Mouse (Mus musculus) brain, adult 10 weeks (tissue): Measurements from ENCODE around the gene Nipsnap3a. TPM values are rescaled to one million over a fixed set of nuclear protein-coding genes. Genes with fewer than 3 reads are reported as not detected.

Experiments used
- polyA plus RNA-seq: library from polyadenylated mRNA; stranded (reverse); fragments of 350-450 nt; fragmentation: Illumina TruSeq; extraction: RNeasy Lipid Tissue Mini Kit (QIAGEN cat#74804); gene quantifications from one replicate; pipeline ENCODE4 v1.2.3, GENCODE M21; 2015; ENCODE audit warnings: low read depth, low replicate concordance

Nipsnap3a gene
- not detected for polyA plus RNA-seq

DNA sequence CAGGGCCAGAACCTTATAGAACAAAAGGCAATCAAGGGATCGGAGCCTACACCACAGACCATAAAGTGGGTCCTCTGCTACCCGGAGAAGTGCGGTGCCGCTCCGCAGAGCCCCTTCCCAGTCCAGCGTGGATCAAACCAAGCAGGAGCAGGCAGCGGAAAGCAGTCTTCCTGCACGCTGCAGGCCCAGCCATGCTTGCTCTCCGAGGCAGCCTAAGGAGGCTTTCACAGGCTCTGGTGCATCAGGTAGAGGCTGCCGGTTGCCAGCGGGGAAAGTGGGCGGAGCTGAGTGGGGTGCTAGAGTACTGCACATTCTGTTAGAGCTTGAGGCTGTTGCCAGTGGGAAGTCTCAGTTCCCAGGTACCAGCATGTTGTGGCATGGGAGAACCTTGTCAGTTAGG lies at the start of gene Nipsnap3a:
Gene Nipsnap3a, plus strand, starts transcription at position 25 of the 400 bp plus-strand sequence.

DNA sequence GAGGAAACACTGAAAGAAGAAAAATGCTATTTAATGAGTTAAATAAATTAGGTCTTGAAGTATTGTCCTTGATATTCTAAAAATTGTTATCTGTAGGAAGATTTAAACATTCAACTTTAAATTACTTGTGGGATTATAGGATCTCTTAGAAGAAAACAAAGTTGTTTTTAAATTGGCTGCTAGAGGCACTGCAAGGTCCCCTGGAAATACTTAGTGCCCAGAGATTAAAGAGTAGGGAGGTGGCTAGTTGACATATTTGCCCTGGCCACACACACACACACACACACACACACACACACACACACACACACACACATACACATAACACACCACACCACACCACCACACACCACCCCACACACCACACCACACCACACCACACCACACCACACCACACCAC lies 24.8 kb upstream of the Nipsnap3a start, which contains the start of gene Olfr270:
Gene Olfr270, plus strand, starts transcription at position 301 of the 400 bp plus-strand sequence.

DNA sequence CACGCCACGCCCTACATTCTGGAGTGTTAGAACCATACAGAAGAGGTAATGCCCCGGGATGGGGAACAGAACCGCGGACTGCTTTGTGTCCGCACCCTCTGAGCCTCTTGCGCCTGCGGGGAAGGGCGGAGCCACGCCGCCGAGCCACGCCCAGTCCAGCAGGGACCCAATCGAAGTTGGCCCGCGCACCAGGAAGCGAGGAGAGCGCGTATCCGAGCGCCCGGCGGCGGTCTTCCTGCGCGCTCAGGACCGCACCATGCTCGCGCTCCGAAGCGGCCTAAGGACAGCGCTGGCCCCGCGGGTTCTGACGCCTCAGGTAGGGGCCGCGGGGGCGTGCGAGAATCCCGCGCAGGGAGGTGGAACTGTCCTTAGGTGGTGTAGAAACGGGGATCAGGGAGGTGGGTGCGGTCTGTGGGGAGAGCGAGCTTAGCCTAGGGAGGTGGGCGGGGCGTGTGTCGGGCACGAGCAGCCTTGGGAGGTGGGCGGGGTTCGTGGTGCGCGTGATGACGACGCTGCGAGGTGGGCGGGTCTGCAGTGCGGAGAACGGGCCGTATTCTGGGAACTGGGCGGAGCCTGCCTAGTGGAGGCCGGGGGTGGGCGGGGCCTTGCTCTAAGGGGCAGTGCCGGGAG lies 22.8 kb downstream of the Nipsnap3a start, which contains the start of gene Nipsnap3b:
Gene Nipsnap3b, plus strand, starts transcription at position 149 of the 630 bp plus-strand sequence.

Other genes with a start within 250 kb of the Nipsnap3a start
- not detected for gene Olfr275, start 174.7 kb upstream of the Nipsnap3a start, polyA plus RNA-seq
- not detected for gene Olfr273, start 130.0 kb upstream of the Nipsnap3a start, polyA plus RNA-seq
- gene Olfr272, start 70.1 kb upstream of the Nipsnap3a start, polyA plus RNA-seq, result not detected
- gene Olfr270, start 24.7 kb upstream of the Nipsnap3a start, polyA plus RNA-seq, result not detected
- 18.1 TPM for gene Nipsnap3b, start 22.6 kb downstream of the Nipsnap3a start, polyA plus RNA-seq
- gene Abca1, start 170.6 kb downstream of the Nipsnap3a start, polyA plus RNA-seq, result 11.0 TPM